Mouse (Mus musculus): ENCODE data around the gene Ssr3. TPM values are rescaled to one million over a fixed set of nuclear protein-coding genes. Genes with fewer than 3 reads are reported as not detected.

The Ssr3 gene
- polyA plus RNA-seq (2017; shearing (Covaris generic)): 89.8 TPM

GRCm38 (mm10) chr3:65392421-65392817 is at the start of gene Ssr3:
Gene Ssr3, minus strand, starts transcription at chr3:65392623.

Other genes starting within 250 kb of the Ssr3 start
- 3.7 TPM for gene Tiparp, start 135.8 kb upstream of the Ssr3 start, polyA plus RNA-seq (2017; shearing (Covaris generic))